Mouse (Mus musculus) kidney, adult 2 months (tissue): ENCODE measurements around the gene Ptprm.

ENCODE experiments used
- CTCF ChIP-seq: fragments of 200-500 bp; conservative IDR thresholded peaks from 2 replicates; pipeline ENCODE4 v1.5.1; 2011; ENCODE audit warnings: low read depth, mild to moderate bottlenecking, control low read depth, low read length, moderate library complexity, mixed read lengths; ENCODE audit not compliant: insufficient read depth, insufficient read length
- POLR2A ChIP-seq: fragments of 200-500 bp; IDR thresholded peaks from one replicate; pipeline ENCODE4 v1.6.1; 2011; ENCODE audit warnings: low read depth, low read length, control low read depth

DNA sequence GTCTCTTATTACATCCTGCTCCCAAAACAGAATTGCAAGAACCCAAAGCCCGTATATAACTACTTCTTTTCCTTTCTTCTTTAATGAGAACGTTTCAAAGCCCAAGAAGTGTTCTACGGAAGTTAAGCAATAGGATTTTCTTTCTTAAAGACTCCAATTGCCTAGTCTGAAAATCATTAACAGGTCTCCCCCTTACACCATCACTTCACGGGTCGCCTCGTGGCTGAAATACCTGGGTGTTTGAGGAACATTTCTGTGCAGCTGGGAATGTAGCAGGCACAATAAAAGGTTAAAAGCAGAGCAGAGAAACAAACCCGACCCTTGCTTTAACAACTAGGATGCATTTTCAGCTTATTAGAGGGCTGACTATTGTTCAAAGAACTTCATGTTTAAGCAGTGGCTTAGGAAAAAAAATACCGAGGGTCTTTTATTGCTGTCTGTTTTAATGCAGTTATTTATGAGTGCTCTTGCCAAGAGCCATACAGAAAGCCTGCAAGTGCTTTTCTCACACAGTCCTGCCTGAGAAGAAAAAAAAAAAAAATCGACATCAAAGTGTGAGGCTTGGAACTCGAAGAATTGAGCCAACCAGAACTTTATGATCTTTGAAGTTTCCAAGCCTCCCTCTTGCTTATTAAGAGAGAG is 657.6 kb downstream of the Ptprm start:
- TF ChIP-seq POLR2A (no peak), CTCF (no peak)
